Mouse (Mus musculus): Measurements from ENCODE around the gene Pcsk6.

Gene Pcsk6

DNA sequence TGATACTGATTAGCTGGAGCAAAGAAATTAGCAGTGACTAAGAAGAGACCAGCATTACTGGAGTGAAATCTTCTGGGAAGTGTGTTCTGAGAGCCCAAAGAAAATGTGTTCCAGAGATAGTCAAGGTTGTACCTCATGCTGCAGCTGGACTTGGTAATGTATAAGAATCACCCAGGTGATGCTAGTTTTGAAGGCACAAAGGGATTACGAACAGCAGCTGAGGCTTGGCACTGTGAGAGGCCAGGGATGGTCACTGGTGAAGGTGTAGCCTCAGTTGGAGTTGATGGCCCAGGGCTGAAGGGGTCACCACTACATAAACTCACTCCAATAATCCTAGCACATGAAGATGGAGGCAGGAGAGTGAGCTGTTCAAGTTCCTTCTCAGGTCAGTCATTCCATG is 197.2 kb downstream of the Pcsk6 start, which contains the start of gene Snrpa1:
Gene Snrpa1 (plus strand): TSS at position 301 of the 400 bp plus-strand sequence.
- DNase-seq: no peak

DNA sequence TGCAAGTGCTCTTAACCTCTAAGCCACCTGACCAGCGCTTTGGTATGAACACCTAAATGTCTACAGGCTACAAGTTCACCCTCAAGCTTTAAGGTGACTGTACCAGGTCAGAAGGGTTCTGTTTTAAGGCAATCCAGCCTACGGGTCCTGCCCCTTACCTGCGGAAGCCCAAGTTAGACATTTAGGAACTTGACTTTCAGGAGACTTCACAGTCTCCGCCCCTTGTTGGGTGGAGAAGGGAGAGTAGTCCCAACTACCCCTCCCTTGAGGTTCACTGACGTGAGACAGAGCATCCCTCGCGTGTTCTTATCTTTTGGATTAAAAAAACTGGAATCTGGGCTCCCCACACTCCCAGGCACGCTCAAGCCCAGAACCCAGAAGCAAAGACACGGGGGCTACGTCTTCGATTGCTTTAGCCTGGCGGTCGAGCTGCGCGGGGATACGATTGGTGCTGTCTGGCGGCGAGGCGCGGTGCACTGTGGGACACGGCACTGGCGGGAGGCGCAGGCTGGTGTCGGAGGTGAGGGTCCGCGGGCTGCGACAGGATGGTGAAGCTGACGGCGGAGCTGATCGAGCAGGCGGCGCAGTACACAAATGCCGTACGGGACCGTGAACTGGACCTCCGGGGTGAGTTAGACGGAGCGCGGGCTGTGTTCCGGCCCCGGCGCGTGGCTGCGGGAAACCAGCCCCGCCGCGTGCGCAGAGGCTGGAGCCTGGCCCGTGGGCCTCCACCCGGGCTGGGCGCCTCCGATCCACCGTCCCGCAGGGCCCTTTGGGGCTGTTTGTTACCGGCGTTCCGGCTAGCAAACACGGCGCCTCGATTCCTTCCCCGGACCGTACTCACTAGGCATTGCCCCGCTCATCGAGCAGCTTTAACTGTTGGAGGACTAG is 198.8 kb downstream of the Pcsk6 start:
- peak; percentile 72 to 87 for DNase-seq

DNA sequence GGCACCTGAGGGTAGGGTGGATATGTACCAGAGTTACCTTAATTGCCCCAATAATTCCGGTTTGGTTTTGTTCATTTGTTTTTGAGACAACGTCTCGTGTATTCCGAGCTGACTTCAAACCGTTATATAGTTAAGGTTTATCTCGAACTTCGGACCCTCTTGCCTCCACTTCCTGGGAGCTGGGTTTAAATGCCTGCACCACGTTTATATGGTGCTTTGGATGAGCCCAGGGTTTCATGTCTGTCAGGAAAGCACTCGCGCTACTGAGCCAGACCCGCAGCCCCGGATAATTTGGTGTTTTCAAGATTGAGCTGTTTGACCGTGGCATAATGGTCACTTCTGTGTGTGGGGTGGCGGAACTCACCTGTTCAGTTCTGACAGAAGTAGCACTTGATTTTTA is 199.5 kb downstream of the Pcsk6 start:
- DNase-seq: no peak

DNA sequence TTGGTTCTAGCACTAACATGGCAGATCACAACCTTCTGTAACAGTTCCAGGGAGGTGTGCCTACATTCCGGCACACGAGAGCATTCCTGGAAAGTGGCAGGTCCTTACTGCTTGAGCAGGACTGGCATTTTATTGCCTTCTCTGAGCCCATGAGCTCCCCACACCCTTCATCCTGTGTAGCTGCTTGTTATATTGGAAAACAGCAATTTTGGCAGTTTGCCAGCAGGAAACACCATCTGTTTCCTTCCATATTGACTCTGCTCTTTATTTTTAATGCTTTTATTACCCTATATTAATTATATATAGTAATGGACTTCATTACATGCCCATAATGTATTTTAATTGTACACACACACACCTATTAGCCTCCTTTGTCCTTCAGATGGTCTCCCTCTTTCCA is 214.9 kb downstream of the Pcsk6 start:
- DNase-seq: no peak

DNA sequence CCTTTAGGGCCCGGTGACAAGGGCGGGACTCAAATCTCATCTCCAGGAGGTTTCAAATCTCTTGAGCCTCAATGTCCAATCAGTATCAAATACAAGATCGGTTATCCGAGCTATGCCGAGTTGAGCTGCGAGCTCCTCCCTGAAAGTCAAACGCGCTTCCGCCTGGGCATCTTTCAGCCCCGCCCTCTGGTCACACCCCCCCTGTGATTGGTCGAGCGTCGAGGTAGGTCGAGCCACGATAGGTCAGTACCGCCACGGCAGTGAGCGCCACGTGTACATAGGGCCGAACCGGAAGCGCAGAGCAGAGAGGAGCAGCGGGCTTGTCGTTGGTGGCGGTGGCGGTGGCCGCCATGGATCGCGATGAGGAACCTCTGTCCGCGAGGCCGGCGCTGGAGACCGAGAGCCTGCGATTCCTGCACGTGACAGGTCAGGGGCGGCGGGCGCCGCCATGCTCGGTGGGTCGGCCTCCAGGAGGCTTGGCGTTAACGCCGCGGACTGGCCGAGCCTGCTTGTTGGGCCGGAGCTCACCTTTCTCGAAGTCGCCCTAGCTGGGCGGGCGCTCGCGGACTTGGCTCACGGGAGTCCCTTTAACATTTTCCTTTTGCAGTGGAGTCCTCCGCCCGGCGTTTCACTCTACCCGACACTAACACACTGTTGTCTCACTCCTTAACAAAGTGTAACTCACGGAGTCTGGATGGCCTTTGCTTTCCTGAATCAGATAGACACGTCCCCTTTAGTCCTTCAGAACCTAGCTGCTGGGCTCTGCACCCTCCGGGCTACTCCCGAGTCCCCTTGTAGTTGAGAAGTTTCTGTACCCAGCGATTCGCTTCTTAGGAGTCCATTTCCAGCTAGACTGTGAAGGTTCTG is 218.1 kb downstream of the Pcsk6 start, which contains the start of gene Selenos:
Gene Selenos (plus strand): TSS at position 286 of the 867 bp plus-strand sequence.
- peak; percentile 93 to 95 for DNase-seq

DNA sequence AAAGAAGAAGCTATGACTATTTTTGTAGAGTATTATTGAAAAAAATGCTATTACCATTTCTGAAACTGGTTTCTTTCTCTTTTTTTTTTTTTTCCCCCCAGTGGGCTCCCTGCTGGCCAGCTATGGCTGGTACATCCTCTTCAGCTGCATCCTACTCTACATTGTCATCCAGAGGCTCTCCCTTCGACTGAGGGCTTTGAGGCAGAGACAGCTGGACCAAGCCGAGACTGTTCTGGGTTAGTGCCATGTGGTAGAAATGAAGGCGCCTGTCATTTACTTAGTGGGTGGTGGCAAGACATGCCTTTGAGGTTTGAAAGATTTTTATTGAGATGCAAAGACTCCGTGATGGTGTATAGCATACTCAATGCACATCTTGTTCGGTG is 218.7 kb downstream of the Pcsk6 start:
- no peak for DNase-seq

DNA sequence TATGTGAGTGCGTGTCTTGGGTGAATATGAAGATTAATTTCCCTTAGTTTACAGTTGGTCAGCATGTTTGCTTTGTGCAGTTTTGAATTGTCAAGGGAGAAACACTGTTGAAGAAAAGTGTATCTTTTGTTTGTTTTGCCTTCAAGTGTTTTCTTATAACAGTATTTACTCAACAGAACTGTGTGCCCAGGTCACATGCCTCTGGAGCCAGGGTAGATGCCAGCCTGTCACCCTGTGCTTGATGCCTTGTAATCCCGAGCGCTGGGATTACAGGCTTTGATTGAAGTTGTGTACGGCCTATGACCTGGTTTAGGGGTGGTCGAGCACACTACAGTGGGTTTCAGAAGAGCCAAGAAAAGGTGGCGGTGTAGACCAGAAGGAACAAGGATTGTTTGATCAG is 222.2 kb downstream of the Pcsk6 start:
- no peak for DNase-seq

DNA sequence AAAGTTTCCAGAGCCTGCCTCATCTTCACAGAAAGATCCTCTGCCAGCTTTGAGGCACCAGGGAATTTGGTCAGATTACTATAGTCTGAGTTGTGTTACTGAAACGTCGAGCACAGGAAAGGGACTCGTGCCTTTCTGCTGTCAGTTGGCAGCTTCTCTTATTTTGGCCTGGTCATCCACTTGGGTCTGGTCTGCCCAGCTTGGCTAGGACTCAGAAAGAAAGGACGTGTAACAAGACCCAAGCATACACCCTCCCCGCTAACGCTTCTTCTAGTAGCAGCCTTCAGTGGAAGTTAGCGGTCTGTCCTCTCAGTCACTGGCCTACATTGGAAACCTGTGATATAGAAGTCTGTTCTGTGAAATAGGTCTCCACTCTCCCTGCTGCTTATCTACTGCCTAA is 223.0 kb downstream of the Pcsk6 start:
- DNase-seq: no peak

DNA sequence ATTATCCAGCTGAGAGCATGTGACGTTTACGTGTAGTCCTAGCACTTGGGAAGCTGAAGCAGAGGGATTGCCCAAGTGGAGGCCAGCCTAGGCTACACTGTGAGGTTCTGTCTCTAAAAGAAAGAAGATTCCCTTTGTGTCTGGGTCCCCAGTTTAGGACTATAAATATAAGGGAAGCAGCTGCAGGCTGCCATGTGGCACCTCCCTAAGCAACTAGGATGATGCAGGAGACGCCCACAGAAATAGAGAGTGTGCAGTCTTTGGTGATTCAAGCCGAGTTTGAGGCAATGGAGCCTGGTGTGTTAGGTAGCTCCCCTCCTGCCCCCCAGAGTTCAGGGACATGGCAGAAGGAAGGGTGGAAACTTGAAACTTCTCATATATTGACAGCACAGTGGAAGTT is 226.1 kb downstream of the Pcsk6 start:
- DNase-seq: no peak

DNA sequence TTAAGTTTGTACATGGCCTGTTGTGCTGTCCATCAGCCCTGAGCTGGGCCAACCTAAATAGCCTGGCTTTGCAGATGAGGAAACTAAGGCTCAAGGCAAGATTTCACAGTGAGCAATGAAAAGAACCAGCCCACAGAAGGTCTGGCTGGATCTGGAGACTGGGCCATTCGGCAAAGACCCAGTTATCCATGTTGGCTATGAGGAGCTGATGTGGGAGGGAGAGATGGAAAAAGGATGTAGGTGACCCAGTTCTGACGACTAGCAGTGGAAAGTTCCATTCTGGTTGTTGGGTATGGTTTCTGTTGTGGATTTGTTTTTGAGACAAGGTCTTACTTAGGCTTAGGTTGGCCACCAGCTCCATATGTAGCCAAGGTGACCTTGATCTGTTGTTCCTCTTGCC is 226.5 kb downstream of the Pcsk6 start:
- no peak for DNase-seq

DNA sequence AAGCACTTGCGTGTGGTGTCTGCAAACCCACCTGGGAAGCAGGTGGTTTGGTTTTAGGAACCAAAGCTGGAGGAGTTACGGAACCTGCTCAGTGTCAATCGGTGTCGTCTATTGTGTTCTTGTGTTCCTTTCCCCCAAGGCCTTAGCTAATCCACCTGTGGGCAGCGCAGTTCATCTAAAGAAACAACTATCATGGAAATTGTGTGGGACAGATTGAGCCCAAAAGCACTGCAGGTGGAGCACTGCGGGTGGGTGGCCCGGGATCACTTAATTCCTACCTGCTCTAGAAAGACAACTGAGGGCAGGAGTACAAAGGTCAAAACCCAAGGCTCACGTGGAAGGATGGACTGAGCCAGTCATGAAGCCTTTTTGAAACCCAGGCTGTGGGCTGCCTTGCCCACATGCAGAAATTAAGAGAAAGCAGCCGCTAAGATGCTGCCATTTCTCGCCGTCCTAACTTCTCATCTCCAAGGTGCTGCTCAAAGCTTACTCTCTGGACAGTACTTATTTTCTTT is 229.2 kb downstream of the Pcsk6 start:
- DNase-seq: no peak

DNA sequence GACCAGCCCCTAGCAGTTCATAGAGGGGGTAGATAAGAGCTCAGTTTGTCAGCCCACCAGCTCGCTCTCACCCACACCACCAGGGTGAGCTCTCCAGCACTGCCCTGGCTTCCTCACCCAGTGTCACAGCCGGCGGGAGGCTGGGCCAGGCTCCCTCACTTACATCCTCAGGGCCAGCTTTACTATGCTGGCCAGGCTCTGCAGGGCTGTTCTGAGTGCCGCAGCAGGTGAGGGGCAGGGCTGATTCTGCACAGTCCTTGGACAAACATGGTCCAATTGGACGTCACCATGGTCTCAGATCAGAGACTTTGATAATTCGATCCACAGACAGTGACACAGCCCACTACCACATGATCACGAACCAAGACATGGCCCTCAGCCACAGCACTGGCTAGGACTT is 230.0 kb downstream of the Pcsk6 start:
- no peak for DNase-seq

DNA sequence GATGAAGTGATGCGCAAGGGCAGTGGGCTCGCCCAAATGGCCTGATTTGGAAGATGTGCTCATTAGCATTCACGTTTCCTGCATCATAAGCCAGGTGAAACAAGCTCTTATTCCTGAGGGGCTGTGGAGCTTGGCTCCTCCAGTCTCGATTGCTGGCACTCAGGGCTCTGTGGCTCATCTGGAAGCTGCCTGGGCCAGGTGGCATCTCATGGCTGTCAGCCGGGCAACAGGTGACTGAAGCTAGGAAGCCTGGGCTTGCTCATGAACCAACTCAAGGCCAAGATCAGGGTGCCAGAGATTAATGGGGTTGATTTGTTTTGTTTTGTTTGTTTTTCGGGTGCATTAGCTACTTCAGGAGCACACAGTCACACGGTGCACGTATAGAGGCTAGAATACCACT is 231.1 kb downstream of the Pcsk6 start:
- DNase-seq: no peak

DNA sequence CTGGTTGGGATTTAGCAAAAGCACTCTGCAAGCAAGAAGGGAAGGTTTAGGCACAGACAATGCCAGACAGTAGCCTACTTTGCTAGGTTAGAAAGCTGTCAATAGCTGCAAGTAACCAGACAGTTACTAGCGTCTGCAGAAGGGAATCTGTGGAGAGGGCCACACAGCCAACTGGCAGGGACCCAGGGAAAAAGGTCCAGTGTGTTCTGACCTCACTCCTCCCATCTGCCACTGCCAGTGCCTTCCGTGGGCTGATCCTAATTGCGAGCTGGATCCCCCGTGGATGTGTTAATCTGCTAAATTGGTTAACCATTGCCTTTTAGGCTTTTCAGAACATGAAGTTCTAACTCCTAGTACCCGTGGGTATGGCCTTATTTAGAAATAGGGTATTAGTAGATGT is 232.6 kb downstream of the Pcsk6 start:
- no peak for DNase-seq

DNA sequence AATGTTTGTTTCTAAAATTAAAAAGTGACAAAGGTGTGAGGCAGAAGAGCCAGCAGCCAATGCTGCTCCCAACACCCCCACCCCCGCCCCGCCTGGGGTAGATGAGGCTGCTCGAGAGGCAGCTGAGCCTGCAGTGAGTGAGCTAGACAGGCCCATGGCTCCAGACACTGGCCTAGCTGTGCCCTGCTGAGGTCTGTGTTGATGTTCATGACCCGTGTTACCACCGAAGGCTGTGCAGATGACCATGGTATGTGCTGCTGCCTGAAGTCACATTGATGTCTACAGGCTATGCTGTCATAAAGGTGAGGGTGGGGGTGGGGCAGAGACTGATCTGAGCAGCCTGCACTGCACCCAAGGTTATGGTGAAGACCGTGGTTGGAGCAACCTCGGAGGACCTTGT is 237.3 kb downstream of the Pcsk6 start:
- no peak for DNase-seq

All from spleen, adult 18-20 months (tissue).